Mouse (Mus musculus) CD4-positive helper T cell, adult 2 months (primary cell): Measurements from ENCODE around the gene Esrrg.

Experiments
- DNase-seq: peaks from one replicate; pipeline ENCODE4 v3.0.0-alpha.2; 2012; ENCODE audit warnings: low read depth, missing footprints, low spot score

Gene Esrrg

GRCm38 (mm10) chr1:187981028-187981427 lies 372.4 kb downstream of the Esrrg start:
- DNase-seq = no peak

- DNase-seq = no peak
Measured at GRCm38 (mm10) chr1:187983177-187983576, 374.6 kb downstream of the Esrrg start.

- DNase-seq = no peak
Measured at GRCm38 (mm10) chr1:187990161-187990560, 381.6 kb downstream of the Esrrg start.

- no peak for DNase-seq
Measured at GRCm38 (mm10) chr1:187997584-187998338, 389.2 kb downstream of the Esrrg start.

- no peak for DNase-seq
Measured at GRCm38 (mm10) chr1:187999121-187999520, 390.5 kb downstream of the Esrrg start.

- DNase-seq = no peak
Measured at GRCm38 (mm10) chr1:188000189-188000588, 391.6 kb downstream of the Esrrg start.

- DNase-seq = no peak
Measured at GRCm38 (mm10) chr1:188006820-188007491, 398.4 kb downstream of the Esrrg start.

- DNase-seq = no peak
Measured at GRCm38 (mm10) chr1:188008476-188008875, 399.9 kb downstream of the Esrrg start.

- no peak for DNase-seq
Measured at GRCm38 (mm10) chr1:188009868-188010267, 401.3 kb downstream of the Esrrg start.

- DNase-seq = no peak
Measured at GRCm38 (mm10) chr1:188010860-188011259, 402.3 kb downstream of the Esrrg start.

- DNase-seq = no peak
Measured at GRCm38 (mm10) chr1:188014411-188014810, 405.8 kb downstream of the Esrrg start.

GRCm38 (mm10) chr1:188017956-188018862 lies 409.6 kb downstream of the Esrrg start:
- DNase-seq = no peak

- DNase-seq = no peak
Measured at GRCm38 (mm10) chr1:188029205-188029604, 420.6 kb downstream of the Esrrg start.

GRCm38 (mm10) chr1:188030116-188030515 lies 421.5 kb downstream of the Esrrg start:
- no peak for DNase-seq

GRCm38 (mm10) chr1:188031276-188031675 lies 422.7 kb downstream of the Esrrg start:
- DNase-seq = no peak

- DNase-seq = no peak
Measured at GRCm38 (mm10) chr1:188035957-188036356, 427.4 kb downstream of the Esrrg start.

GRCm38 (mm10) chr1:188046691-188047121 lies 438.1 kb downstream of the Esrrg start:
- DNase-seq = no peak

- no peak for DNase-seq
Measured at GRCm38 (mm10) chr1:188047148-188047547, 438.6 kb downstream of the Esrrg start.

- no peak for DNase-seq
Measured at GRCm38 (mm10) chr1:188055888-188056287, 447.3 kb downstream of the Esrrg start.

- DNase-seq = no peak
Measured at GRCm38 (mm10) chr1:188057892-188058291, 449.3 kb downstream of the Esrrg start.

- DNase-seq = no peak
Measured at GRCm38 (mm10) chr1:188059006-188059405, 450.4 kb downstream of the Esrrg start.

- DNase-seq = no peak
Measured at GRCm38 (mm10) chr1:188060493-188060892, 451.9 kb downstream of the Esrrg start.
